Mouse (Mus musculus): ENCODE measurements at regions not wholly inside any gene's neighbourhood (a gene's known extent, or its start where the extent isn't known, plus 50 kb on each side); places are given as distances from the start of the nearest gene placed in this dataset.

GRCm38 (mm10) chr15:24980841-24981240 lies 432.7 kb downstream of the Basp1 start:
- WGBS: 60% methylated on average over 4 of the region's 4 CpGs
- Histone ChIP-seq H3K4me3 (ENCODE audit: low read length) (no peak overlapping the region), H3K4me2 (ENCODE audit: low read depth, low read length) (no peak overlapping the region), H3K9ac (ENCODE audit: low read length) (no peak overlapping the region), H3K27me3 (ENCODE audit: control insufficient read depth, insufficient read depth, low read length) (no peaks in the 10 kb centered on the region), H3K9me3 (replicated peaks; ENCODE audit: control insufficient read depth, low read length) (no peaks in the 10 kb centered on the region), H3K36me3 (ENCODE audit: control insufficient read depth, insufficient read depth) (no peaks in the 10 kb centered on the region), H3K27ac (ENCODE audit: low read length) (no peak overlapping the region), H3K4me1 (ENCODE audit: control insufficient read depth, insufficient read depth, low read length) (no peaks in the 10 kb centered on the region)
- ATAC-seq (replicated peaks; ENCODE audit: extremely low read depth, insufficient read depth, low FRiP score): no peak

DNA sequence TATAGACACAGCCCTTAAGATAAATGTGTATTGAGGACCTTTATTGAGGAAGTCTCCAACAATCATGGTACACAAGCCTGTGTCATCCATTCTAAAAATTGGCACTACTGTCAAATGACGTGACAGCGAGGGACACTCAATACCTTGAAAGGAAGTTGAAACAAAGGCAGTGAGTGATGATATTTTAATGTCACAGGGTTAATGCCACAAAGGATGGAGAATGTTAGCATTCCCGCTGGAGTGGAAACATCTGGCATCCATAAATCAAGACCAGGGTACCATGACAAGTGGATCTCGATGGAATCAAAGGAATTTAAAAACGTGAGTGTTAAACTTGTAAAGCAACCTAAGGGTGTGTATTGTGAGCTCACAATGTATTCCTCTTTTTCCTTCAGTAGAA lies 441.5 kb downstream of the Basp1 start:
- no peak overlapping the region for H3K4me3 ChIP-seq (ENCODE audit: low read length)
- no peaks in the 10 kb centered on the region for H3K27me3 ChIP-seq (ENCODE audit: control insufficient read depth, insufficient read depth, low read length)
- WGBS: 31% methylated on average over 5 of the region's 5 CpGs
- no peaks in the 10 kb centered on the region for H3K36me3 ChIP-seq (ENCODE audit: control insufficient read depth, insufficient read depth)
- no peak for ATAC-seq (replicated peaks; ENCODE audit: extremely low read depth, insufficient read depth, low FRiP score)
- no peak overlapping the region for H3K4me2 ChIP-seq (ENCODE audit: low read depth, low read length)
- H3K4me1 ChIP-seq (ENCODE audit: control insufficient read depth, insufficient read depth, low read length): no peaks in the 10 kb centered on the region
- no peak overlapping the region for H3K9ac ChIP-seq (ENCODE audit: low read length)
- no peaks in the 10 kb centered on the region for H3K9me3 ChIP-seq (replicated peaks; ENCODE audit: control insufficient read depth, low read length)
- no peak overlapping the region for H3K27ac ChIP-seq (ENCODE audit: low read length)

- WGBS: 16% methylated on average over 2 of the region's 2 CpGs
- ATAC-seq (replicated peaks; ENCODE audit: extremely low read depth, insufficient read depth, low FRiP score): no peak
Measured at GRCm38 (mm10) chr15:24969391-24969812, 444.2 kb downstream of the Basp1 start.

DNA sequence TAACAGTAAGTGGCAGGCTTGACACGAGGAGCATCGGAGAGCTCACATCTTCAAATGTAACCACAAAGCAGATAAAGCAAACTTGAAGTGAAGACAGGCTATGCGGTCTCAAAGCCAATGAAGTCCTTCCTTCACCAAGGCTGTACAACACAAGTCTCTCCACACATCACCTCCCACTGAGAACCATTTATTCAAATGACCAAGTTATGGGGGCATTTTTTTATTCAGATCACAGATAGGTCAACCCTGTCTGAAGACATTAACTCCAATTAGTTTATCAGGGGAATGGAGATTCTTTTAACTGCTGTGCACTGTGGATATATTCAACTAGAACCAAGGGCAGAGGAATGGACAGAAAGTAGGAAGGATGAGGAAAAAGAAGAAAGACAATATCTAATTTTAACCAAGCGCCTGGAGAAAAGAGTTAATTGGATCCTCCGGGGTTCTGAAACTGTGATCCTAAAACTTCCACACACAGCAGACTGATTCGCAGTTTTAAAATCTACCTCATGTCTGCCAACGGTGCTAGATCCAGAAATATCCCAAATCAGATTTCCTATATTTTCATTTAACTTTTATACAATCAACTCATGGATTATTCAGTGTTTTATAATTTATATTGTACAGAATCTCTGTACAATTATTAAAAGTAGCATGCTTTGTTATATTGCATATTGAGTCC lies 444.8 kb downstream of the Basp1 start:
- 75% methylated on average over 7 of the region's 7 CpGs for WGBS
- Histone ChIP-seq H3K4me1 (ENCODE audit: control insufficient read depth, insufficient read depth, low read length) (no peaks in the 10 kb centered on the region), H3K27me3 (ENCODE audit: control insufficient read depth, insufficient read depth, low read length) (no peaks in the 10 kb centered on the region), H3K4me2 (ENCODE audit: low read depth, low read length) (no peak overlapping the region), H3K9me3 (replicated peaks; ENCODE audit: control insufficient read depth, low read length) (no peaks in the 10 kb centered on the region), H3K4me3 (ENCODE audit: low read length) (no peak overlapping the region), H3K9ac (ENCODE audit: low read length) (no peak overlapping the region), H3K36me3 (ENCODE audit: control insufficient read depth, insufficient read depth) (no peaks in the 10 kb centered on the region), H3K27ac (ENCODE audit: low read length) (no peak overlapping the region)
- ATAC-seq (replicated peaks; ENCODE audit: extremely low read depth, insufficient read depth, low FRiP score): no peak

More at GRCm38 (mm10) chr15:24969391-24969812, 444.2 kb downstream of the Basp1 start:
- Histone ChIP-seq H3K4me3 (ENCODE audit: low read length) (no peak overlapping the region), H3K36me3 (ENCODE audit: control insufficient read depth, insufficient read depth) (no peaks in the 10 kb centered on the region), H3K9me3 (replicated peaks; ENCODE audit: control insufficient read depth, low read length) (no peaks in the 10 kb centered on the region), H3K4me2 (ENCODE audit: low read depth, low read length) (no peak overlapping the region), H3K4me1 (ENCODE audit: control insufficient read depth, insufficient read depth, low read length) (no peaks in the 10 kb centered on the region), H3K27ac (ENCODE audit: low read length) (no peak overlapping the region), H3K9ac (ENCODE audit: low read length) (no peak overlapping the region), H3K27me3 (ENCODE audit: control insufficient read depth, insufficient read depth, low read length) (no peaks in the 10 kb centered on the region)

- no peaks in the 10 kb centered on the region for H3K27me3 ChIP-seq (ENCODE audit: control insufficient read depth, insufficient read depth, low read length)
- H3K27ac ChIP-seq (ENCODE audit: low read length): no peak overlapping the region
- H3K9ac ChIP-seq (ENCODE audit: low read length): no peak overlapping the region
- H3K9me3 ChIP-seq (replicated peaks; ENCODE audit: control insufficient read depth, low read length): no peaks in the 10 kb centered on the region
- H3K4me2 ChIP-seq (ENCODE audit: low read depth, low read length): no peak overlapping the region
- 77% methylated on average over 2 of the region's 2 CpGs for WGBS
- no peaks in the 10 kb centered on the region for H3K4me1 ChIP-seq (ENCODE audit: control insufficient read depth, insufficient read depth, low read length)
- H3K36me3 ChIP-seq (ENCODE audit: control insufficient read depth, insufficient read depth): no peaks in the 10 kb centered on the region
- H3K4me3 ChIP-seq (ENCODE audit: low read length): no peak overlapping the region
- no peak for ATAC-seq (replicated peaks; ENCODE audit: extremely low read depth, insufficient read depth, low FRiP score)
Measured at GRCm38 (mm10) chr15:24929742-24930141, 483.8 kb downstream of the Basp1 start.

DNA sequence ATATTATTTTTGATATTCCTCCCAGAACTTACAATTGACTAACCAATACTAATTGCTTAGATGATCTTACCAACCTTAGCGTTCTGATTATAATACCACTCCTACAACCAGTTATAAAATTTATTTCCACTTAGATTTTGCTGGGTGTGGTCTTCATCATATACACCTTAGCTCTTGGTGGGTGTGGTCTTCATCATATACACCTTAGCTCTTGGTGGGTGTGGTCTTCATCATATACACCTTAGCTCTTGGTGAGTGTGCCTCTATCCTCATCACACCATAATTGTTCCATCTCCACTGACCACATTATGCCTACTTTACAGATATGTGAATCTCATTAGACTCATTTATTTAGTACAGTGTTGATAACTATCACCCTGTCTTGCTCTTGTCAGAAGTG lies 501.7 kb downstream of the Basp1 start:
- no peaks in the 10 kb centered on the region for H3K9me3 ChIP-seq (replicated peaks; ENCODE audit: control insufficient read depth, low read length)
- H3K4me2 ChIP-seq (ENCODE audit: low read depth, low read length): no peak overlapping the region
- H3K36me3 ChIP-seq (ENCODE audit: control insufficient read depth, insufficient read depth): no peaks in the 10 kb centered on the region
- H3K27me3 ChIP-seq (ENCODE audit: control insufficient read depth, insufficient read depth, low read length): no peaks in the 10 kb centered on the region
- H3K4me3 ChIP-seq (ENCODE audit: low read length): no peak overlapping the region
- no peak for ATAC-seq (replicated peaks; ENCODE audit: extremely low read depth, insufficient read depth, low FRiP score)
- H3K4me1 ChIP-seq (ENCODE audit: control insufficient read depth, insufficient read depth, low read length): no peaks in the 10 kb centered on the region
- H3K9ac ChIP-seq (ENCODE audit: low read length): no peak overlapping the region
- WGBS: 69% methylated on average over 1 of the region's 1 CpGs
- H3K27ac ChIP-seq (ENCODE audit: low read length): no peak overlapping the region

DNA sequence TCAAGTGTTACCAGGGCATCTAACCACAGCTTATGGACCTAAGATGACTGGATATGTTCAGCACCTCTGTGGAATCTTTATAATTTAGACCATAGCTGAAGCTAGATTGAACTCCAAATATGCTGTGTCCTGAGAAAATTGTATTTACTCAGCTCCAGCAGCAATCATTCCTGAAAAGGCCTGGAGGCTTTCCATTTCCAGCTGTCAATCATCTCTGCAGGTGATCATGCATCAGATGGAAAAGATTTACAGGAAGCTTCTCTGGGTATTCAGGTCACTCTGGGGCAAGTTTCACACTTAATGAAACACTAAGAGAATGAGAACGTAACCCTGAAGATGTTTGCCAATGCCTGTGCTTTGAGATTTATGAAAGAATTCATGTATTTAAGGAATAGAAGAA lies 502.1 kb downstream of the Basp1 start:
- Histone ChIP-seq H3K4me3 (ENCODE audit: low read length) (no peak overlapping the region), H3K27ac (ENCODE audit: low read length) (no peak overlapping the region), H3K36me3 (ENCODE audit: control insufficient read depth, insufficient read depth) (no peaks in the 10 kb centered on the region), H3K9ac (ENCODE audit: low read length) (no peak overlapping the region), H3K4me1 (ENCODE audit: control insufficient read depth, insufficient read depth, low read length) (no peaks in the 10 kb centered on the region), H3K27me3 (ENCODE audit: control insufficient read depth, insufficient read depth, low read length) (no peaks in the 10 kb centered on the region), H3K9me3 (replicated peaks; ENCODE audit: control insufficient read depth, low read length) (no peaks in the 10 kb centered on the region), H3K4me2 (ENCODE audit: low read depth, low read length) (no peak overlapping the region)
- no peak for ATAC-seq (replicated peaks; ENCODE audit: extremely low read depth, insufficient read depth, low FRiP score)
- WGBS: 66% methylated on average over 1 of the region's 1 CpGs

GRCm38 (mm10) chr15:24906957-24907356 lies 506.6 kb downstream of the Basp1 start:
- H3K27ac ChIP-seq (ENCODE audit: low read length): no peak overlapping the region
- 56% methylated on average over 4 of the region's 4 CpGs for WGBS
- H3K36me3 ChIP-seq (ENCODE audit: control insufficient read depth, insufficient read depth): no peaks in the 10 kb centered on the region
- ATAC-seq (replicated peaks; ENCODE audit: extremely low read depth, insufficient read depth, low FRiP score): no peak
- H3K4me3 ChIP-seq (ENCODE audit: low read length): no peak overlapping the region
- no peaks in the 10 kb centered on the region for H3K9me3 ChIP-seq (replicated peaks; ENCODE audit: control insufficient read depth, low read length)
- no peaks in the 10 kb centered on the region for H3K27me3 ChIP-seq (ENCODE audit: control insufficient read depth, insufficient read depth, low read length)
- no peak overlapping the region for H3K9ac ChIP-seq (ENCODE audit: low read length)
- no peaks in the 10 kb centered on the region for H3K4me1 ChIP-seq (ENCODE audit: control insufficient read depth, insufficient read depth, low read length)
- H3K4me2 ChIP-seq (ENCODE audit: low read depth, low read length): no peak overlapping the region

DNA sequence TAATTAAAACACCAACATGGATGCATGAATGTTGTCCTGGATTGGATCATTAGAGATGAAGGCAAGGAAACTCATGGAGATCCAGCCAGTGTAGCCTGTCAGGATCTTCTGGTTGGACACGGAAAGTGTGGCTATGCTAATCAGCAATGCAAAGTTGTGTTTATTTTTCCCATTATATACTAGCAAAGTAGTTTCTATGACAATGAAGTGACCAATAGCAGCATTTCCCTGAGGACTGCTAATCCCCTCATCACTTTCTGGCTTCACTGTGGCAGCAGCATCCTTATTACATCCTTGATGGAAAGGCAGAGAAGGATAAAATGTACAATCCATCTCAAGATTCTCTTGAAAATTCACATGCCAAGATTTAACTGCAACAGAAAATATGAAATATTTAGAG lies 534.7 kb downstream of the Basp1 start:
- no peak for ATAC-seq (replicated peaks; ENCODE audit: extremely low read depth, insufficient read depth, low FRiP score)
- WGBS: 66% methylated on average over 1 of the region's 1 CpGs
- Histone ChIP-seq H3K27ac (ENCODE audit: low read length) (no peak overlapping the region), H3K4me1 (ENCODE audit: control insufficient read depth, insufficient read depth, low read length) (no peaks in the 10 kb centered on the region), H3K4me2 (ENCODE audit: low read depth, low read length) (no peak overlapping the region), H3K27me3 (ENCODE audit: control insufficient read depth, insufficient read depth, low read length) (no peaks in the 10 kb centered on the region), H3K9ac (ENCODE audit: low read length) (no peak overlapping the region), H3K36me3 (ENCODE audit: control insufficient read depth, insufficient read depth) (no peaks in the 10 kb centered on the region), H3K9me3 (replicated peaks; ENCODE audit: control insufficient read depth, low read length) (no peaks in the 10 kb centered on the region), H3K4me3 (ENCODE audit: low read length) (no peak overlapping the region)

Measured in heart, embryonic 16.5 days (tissue).